Mouse (Mus musculus): ENCODE measurements around the gene Hsd11b1. TPM values are rescaled to one million over a fixed set of nuclear protein-coding genes. Genes with fewer than 3 reads are reported as not detected.

Gene Hsd11b1
- total RNA-seq, 2 experiments from 2014 or later: 6.7 to 7.2 TPM

DNA sequence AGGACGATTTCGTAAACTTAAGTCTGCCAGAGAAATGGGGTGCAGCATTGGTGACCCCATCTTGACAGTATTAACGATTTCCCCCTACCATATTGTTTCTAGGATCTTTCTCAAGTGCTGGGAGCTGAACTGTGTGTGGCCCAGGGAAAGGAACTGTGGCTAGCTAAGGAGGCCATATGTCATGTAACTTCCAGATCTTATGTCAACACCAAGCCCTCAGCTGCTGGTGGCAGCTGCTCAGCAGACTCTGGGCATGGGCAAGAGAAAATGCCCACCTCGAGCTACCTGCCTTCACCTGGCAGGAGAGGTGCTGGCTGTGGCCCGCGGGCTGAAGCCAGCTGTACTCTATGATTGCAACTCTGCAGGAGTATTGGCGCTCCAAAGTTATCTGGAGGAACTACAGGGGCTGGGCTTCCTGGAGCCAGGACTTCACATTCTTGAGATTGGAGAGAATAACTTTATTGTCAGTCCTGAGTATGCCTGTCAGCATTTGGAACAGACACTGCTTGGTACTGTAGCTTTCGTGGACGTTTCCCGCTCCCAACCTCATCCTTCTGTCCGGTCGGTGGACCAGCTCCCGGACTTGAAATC lies 89.6 kb downstream of the Hsd11b1 start:
- no peak for DNase-seq (ENCODE audit: low spot score)
- intact Hi-C loops (cut with DNase I): no loop called here

GRCm38 (mm10) chr1:193173810-193174129 lies 90.1 kb downstream of the Hsd11b1 start:
- intact Hi-C loops (cut with DNase I): loop anchor here (1.0 kb wide), 1 partner anchor 43 kb away; the partner anchor contains the start of gene Diexf
- DNase-seq (ENCODE audit: low spot score): no peak

GRCm38 (mm10) chr1:193172991-193173809 lies 90.7 kb downstream of the Hsd11b1 start:
- intact Hi-C loops (cut with DNase I): loop anchor here (1.0 kb wide), 1 partner anchor 43 kb away; the partner anchor contains the start of gene Diexf

More at GRCm38 (mm10) chr1:193172991-193173809, 90.7 kb downstream of the Hsd11b1 start:
- DNase-seq (ENCODE audit: low spot score): peak; percentile 92

Other genes with a start within 250 kb of the Hsd11b1 start
- gene Syt14, start 228.3 kb downstream of the Hsd11b1 start, total RNA-seq (2021): under 1 TPM; 0.23 to 0.42 TPM
- 1 to 10 TPM; 8.2 to 9.5 TPM for gene Diexf, start 133.8 kb downstream of the Hsd11b1 start, total RNA-seq (2021)
- gene Irf6, start 111.0 kb downstream of the Hsd11b1 start, total RNA-seq (2021): 1 to 10 TPM; 2.4 to 3.5 TPM
- gene A130010J15Rik, start 96.0 kb downstream of the Hsd11b1 start, total RNA-seq (2021): 1 to 10 TPM; 2.9 to 3.0 TPM
- gene Traf3ip3, start 62.4 kb downstream of the Hsd11b1 start, total RNA-seq (2021): 1 to 10 TPM; 1.1 to 1.4 TPM
- gene Lamb3, start 56.4 kb downstream of the Hsd11b1 start, total RNA-seq (2021): 10 to 100 TPM; 13.7 to 14.9 TPM
- gene G0s2, start 9.1 kb upstream of the Hsd11b1 start, total RNA-seq (2021): 10 to 100 TPM; 64.5 to 74.4 TPM
- under 1 TPM; 0.39 to 0.62 TPM for gene Camk1g, start 106.2 kb upstream of the Hsd11b1 start, total RNA-seq (2021)

All from heart, postnatal 25 days (tissue).